Mouse (Mus musculus) myocyte (in vitro differentiated cells): ENCODE data around the gene Cdk5r2. TPM values are rescaled to one million over a fixed set of nuclear protein-coding genes. Genes with fewer than 3 reads are reported as not detected.
"Not testable (repeated sequence)": the region's sequence is repeated elsewhere in the genome, so short reads cannot be mapped to it uniquely, and the experiment has no call there.

ENCODE experiments used
- H3K27me3 ChIP-seq: one replicate; pipeline ENCODE4 v1.6.1; 2011; ENCODE audit not compliant: control insufficient read depth, insufficient read depth, insufficient read length
- H3K36me3 ChIP-seq: one replicate; pipeline ENCODE4 v1.6.1; 2011; ENCODE audit not compliant: control insufficient read depth, insufficient read depth
- H3K4me2 ChIP-seq: one replicate; pipeline ENCODE4 v1.6.1; 2011; ENCODE audit warnings: low read depth, control low read depth
- H3K4me3 ChIP-seq: one replicate; pipeline ENCODE4 v1.5.1; 2011; ENCODE audit warnings: mild to moderate bottlenecking, control low read depth, moderate library complexity
- H3K79me2 ChIP-seq: one replicate; pipeline ENCODE4 v1.6.1; 2011; ENCODE audit not compliant: control insufficient read depth, insufficient read depth
- H3ac ChIP-seq: one replicate; pipeline ENCODE4 v1.6.1; 2011; ENCODE audit not compliant: control insufficient read depth, insufficient read length
- CEBPB ChIP-seq: IDR thresholded peaks from 2 replicates; pipeline ENCODE4 v1.6.1; 2011; ENCODE audit warnings: mild to moderate bottlenecking, moderate library complexity; ENCODE audit not compliant: poor library complexity, insufficient read depth, severe bottlenecking
- E2F4 ChIP-seq: IDR thresholded peaks from one replicate; pipeline ENCODE4 v1.6.1; 2011; ENCODE audit warnings: mild to moderate bottlenecking, control low read depth, moderate library complexity; ENCODE audit not compliant: insufficient read depth
- MAX ChIP-seq: IDR thresholded peaks from one replicate; pipeline ENCODE4 v1.6.1; 2011; ENCODE audit warnings: low read depth, mild to moderate bottlenecking, control low read depth
- MYOD1 ChIP-seq, 3 experiments: IDR thresholded peaks; one replicate each; pipeline ENCODE4 v1.6.1; 2011; ENCODE audit warnings: control low read depth in 2 of 3, low read depth in 2 of 3, mild to moderate bottlenecking in 2 of 3, moderate library complexity in 1 of 3; ENCODE audit not compliant: insufficient read length in 2 of 3, control insufficient read depth in 1 of 3
- MYOG ChIP-seq, 3 experiments: IDR thresholded peaks; one replicate each; pipeline ENCODE4 v1.6.1; 2011; ENCODE audit warnings: control low read depth in 2 of 3, low read depth in 2 of 3, mild to moderate bottlenecking in 2 of 3; ENCODE audit not compliant: insufficient read length in 2 of 3, control insufficient read depth in 1 of 3, insufficient read depth in 1 of 3
- POLR2A ChIP-seq: IDR thresholded peaks from one replicate; pipeline ENCODE4 v1.6.1; 2011; ENCODE audit warnings: low read depth, mild to moderate bottlenecking, control low read depth, moderate library complexity; ENCODE audit not compliant: insufficient read length
- POLR2AphosphoS2 ChIP-seq: IDR thresholded peaks from one replicate; pipeline ENCODE4 v1.6.1; 2011; ENCODE audit warnings: low read depth, control low read depth; ENCODE audit not compliant: insufficient read length
- REST ChIP-seq: IDR thresholded peaks from one replicate; pipeline ENCODE4 v1.6.1; 2011; ENCODE audit warnings: mild to moderate bottlenecking, control low read depth, moderate library complexity; ENCODE audit not compliant: insufficient read depth, insufficient read length
- SRF ChIP-seq: IDR thresholded peaks from one replicate; pipeline ENCODE4 v1.6.1; 2011; ENCODE audit warnings: low read depth; ENCODE audit not compliant: control insufficient read depth, insufficient read length
- TCF12 ChIP-seq: IDR thresholded peaks from one replicate; pipeline ENCODE4 v1.6.1; 2011; ENCODE audit warnings: mild to moderate bottlenecking, control low read depth; ENCODE audit not compliant: poor library complexity, insufficient read depth, severe bottlenecking
- TCF3 ChIP-seq: IDR thresholded peaks from one replicate; pipeline ENCODE4 v1.6.1; 2011; ENCODE audit warnings: low read depth, control low read depth; ENCODE audit not compliant: insufficient read length
- USF1 ChIP-seq: IDR thresholded peaks from one replicate; pipeline ENCODE4 v1.6.1; 2011; ENCODE audit warnings: low read depth, mild to moderate bottlenecking, control low read depth, moderate library complexity
- polyA plus RNA-seq: library from polyadenylated mRNA; unstranded; fragments of >200 nt; fragmentation: generic; extraction: Trizol; gene quantifications from one replicate; pipeline ENCODE4 v1.2.1, GENCODE M21; 2012; ENCODE audit warnings: missing spikeins

The Cdk5r2 gene
- polyA plus RNA-seq, 1 experiment = 0.05 TPM

DNA sequence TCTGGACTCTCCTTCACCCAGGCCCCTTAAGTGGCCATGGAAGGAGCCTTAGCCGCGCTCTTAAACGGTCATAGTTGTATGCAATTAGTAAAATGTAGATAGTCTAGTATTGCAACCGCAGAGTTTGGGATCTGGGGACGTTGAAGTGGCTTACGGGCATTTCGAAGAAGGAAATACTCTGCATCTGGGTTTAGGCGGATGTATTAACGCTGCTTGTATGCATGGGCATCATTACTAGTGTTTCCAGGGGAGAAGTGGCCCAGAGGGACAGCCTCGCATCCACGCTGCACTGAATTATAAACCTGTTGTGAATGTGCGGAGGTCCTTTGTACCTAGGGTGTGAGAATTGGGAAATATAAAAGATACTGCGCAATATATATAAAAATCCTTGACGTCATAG, 37.5 kb upstream of the Cdk5r2 start:
- no peaks in the 10 kb centered on the region for H3K79me2 ChIP-seq
- H3ac ChIP-seq = no peak overlapping the region
- no peaks in the 10 kb centered on the region for H3K36me3 ChIP-seq
- peak overlapping the region; percentile 31 for H3K4me3 ChIP-seq
- no peaks in the 10 kb centered on the region for H3K27me3 ChIP-seq
- no peak for TF ChIP-seq E2F4
- no peak for TF ChIP-seq MYOG (IDR thresholded peaks at IDR 0.05; ENCODE audit: control insufficient read depth in 1 of 3, insufficient read depth in 1 of 3, insufficient read length in 2 of 3, low read depth in 2 of 3)
- TF ChIP-seq MYOD1 (IDR thresholded peaks at IDR 0.05; ENCODE audit: control insufficient read depth in 1 of 3, insufficient read length in 2 of 3, low read depth in 2 of 3) = no peak
- no peak for TF ChIP-seq TCF3
- TF ChIP-seq USF1 = no peak
- no peak for TF ChIP-seq TCF12
- no peak for TF ChIP-seq SRF
- no peak for TF ChIP-seq MAX
- TF ChIP-seq POLR2AphosphoS2 = no peak
- TF ChIP-seq CEBPB = no peak
- TF ChIP-seq REST = no peak
- no peak for TF ChIP-seq POLR2A
- peak overlapping the region; percentile 80 for H3K4me2 ChIP-seq

DNA sequence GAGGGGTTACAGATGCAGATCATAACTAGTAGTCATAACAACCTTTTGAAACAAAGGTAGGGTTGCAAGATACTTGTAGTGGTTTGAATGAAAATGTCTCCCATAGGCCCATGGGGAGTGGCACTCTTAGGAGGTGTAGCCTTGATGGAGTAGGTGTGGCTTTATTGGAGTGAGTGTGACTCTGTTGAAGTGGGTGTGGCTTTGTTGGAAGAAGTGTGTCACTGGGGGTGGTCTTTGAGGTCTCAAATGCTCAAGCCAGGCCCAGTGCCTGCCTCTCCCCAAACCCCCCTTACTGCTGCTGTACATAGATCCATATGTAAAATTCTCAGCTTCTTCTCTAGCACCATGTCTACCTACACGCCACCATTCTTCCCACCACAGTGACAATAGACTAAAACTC, 36.2 kb upstream of the Cdk5r2 start:
- Histone ChIP-seq H3K4me3 (no peak overlapping the region), H3ac (no peak overlapping the region), H3K27me3 (no peaks in the 10 kb centered on the region), H3K79me2 (no peaks in the 10 kb centered on the region), H3K4me2 (no peak overlapping the region), H3K36me3 (no peaks in the 10 kb centered on the region)
- TF ChIP-seq USF1 = no peak
- TF ChIP-seq POLR2AphosphoS2 = no peak
- TF ChIP-seq TCF3 = no peak
- TF ChIP-seq TCF12 = no peak
- TF ChIP-seq MYOG (IDR thresholded peaks at IDR 0.05; ENCODE audit: control insufficient read depth in 1 of 3, insufficient read depth in 1 of 3, insufficient read length in 2 of 3, low read depth in 2 of 3) = no peak

DNA sequence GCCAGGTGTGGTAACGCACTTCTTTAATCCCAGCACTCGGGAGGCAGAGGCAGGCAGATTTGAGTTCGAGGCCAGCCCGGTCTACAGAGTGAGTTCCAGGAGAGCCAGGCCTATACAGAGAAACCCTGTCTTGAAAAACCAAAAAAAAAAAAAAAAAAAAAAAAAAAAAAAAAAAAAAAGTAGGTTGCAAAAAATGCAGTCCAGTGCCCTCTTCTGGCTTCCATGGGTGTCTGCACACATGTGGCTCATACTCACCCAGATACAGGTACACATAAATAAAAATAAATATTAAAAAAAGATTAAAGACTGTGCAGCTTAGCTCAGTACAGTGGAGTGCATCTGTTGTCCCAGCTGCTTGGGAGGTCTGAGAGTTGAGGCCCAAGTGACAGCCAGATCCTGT, 31.1 kb upstream of the Cdk5r2 start:
- H3K4me3 ChIP-seq, H3K36me3 ChIP-seq, H3K4me2 ChIP-seq, H3K27me3 ChIP-seq, H3ac ChIP-seq, H3K79me2 ChIP-seq: not testable (repeated sequence)

DNA sequence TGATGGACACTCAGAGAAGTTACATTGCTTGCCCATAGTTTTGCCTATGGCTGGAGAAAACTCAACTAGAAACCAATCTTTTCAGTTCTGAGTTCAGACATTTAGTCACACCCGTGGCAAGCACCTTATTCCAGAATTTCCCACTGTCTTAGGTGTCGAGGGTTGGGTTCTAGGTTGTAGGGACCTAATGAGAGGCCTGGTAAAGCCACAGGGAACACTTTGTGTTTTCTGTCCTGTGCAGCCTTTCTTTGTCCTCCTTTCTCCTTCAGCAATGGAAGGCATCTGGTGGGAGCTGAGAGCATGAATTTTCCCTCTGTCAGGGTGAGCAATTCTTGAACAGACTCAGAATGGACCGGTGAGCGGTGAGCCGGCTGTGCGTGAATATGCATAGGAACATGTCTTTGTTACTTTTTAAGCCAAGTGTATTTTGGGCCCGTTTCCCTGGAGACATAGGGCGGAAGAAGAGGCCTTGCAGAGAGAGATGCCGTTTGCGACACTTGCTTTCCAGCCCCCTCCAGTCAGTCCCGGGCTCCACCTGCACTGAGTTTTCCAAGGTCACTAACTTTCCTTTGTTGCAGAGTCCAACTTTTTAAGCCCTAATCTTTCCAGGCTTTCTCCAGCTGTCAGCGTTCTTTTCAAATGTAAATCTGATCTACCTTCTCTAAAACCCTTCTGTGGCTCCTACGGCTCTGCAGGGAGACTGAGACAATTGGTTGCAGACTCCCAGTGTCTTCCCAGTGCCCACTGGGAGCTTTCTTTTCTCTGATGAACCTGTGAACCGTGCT, 30.0 kb upstream of the Cdk5r2 start:
- H3K4me3 ChIP-seq = no peak overlapping the region

DNA sequence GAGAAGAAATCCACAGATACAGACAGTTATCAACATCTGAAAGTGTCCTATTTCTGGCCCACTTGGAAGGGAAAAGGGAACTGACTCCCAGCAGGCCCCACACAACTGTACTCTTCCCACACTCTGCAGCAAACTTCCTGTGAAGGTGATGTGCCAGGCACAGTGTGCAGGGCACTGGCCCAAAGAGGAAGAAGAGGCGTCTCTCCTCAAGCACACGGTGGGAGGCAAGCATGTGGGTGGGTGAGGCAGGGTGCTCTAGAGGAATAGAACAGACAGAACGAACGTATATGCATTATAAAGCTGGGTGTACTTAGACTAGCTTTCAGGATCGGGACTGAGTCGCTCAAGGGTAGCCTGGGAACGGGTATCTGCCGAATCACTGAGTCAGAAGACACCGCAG, 24.7 kb upstream of the Cdk5r2 start:
- Histone ChIP-seq H3K36me3 (no peaks in the 10 kb centered on the region), H3ac (no peak overlapping the region), H3K27me3 (peaks cover 14% of the 10 kb centered on the region), H3K4me3 (no peak overlapping the region), H3K4me2 (no peak overlapping the region), H3K79me2 (no peaks in the 10 kb centered on the region)
- no peak for TF ChIP-seq MAX
- TF ChIP-seq SRF = no peak
- no peak for TF ChIP-seq REST
- TF ChIP-seq MYOD1 (IDR thresholded peaks at IDR 0.05; ENCODE audit: control insufficient read depth in 1 of 3, insufficient read length in 2 of 3, low read depth in 2 of 3) = no peak
- no peak for TF ChIP-seq TCF12
- no peak for TF ChIP-seq TCF3
- no peak for TF ChIP-seq POLR2AphosphoS2
- TF ChIP-seq USF1 = no peak
- no peak for TF ChIP-seq MYOG (IDR thresholded peaks at IDR 0.05; ENCODE audit: control insufficient read depth in 1 of 3, insufficient read depth in 1 of 3, insufficient read length in 2 of 3, low read depth in 2 of 3)
- TF ChIP-seq POLR2A = no peak
- TF ChIP-seq E2F4 = no peak

More for the DNA sequence above, 30.0 kb upstream of the Cdk5r2 start:
- no peaks in the 10 kb centered on the region for H3K79me2 ChIP-seq
- H3K4me2 ChIP-seq = no peak overlapping the region
- no peak overlapping the region for H3ac ChIP-seq
- no peak for TF ChIP-seq TCF12
- TF ChIP-seq REST = no peak
- TF ChIP-seq CEBPB = no peak
- no peak for TF ChIP-seq MAX
- TF ChIP-seq SRF = no peak
- no peak for TF ChIP-seq POLR2A
- no peak for TF ChIP-seq POLR2AphosphoS2
- TF ChIP-seq USF1 = no peak
- TF ChIP-seq TCF3 = no peak
- no peak for TF ChIP-seq E2F4
- no peak for TF ChIP-seq MYOG (IDR thresholded peaks at IDR 0.05; ENCODE audit: control insufficient read depth in 1 of 3, insufficient read depth in 1 of 3, insufficient read length in 2 of 3, low read depth in 2 of 3)
- no peak for TF ChIP-seq MYOD1 (IDR thresholded peaks at IDR 0.05; ENCODE audit: control insufficient read depth in 1 of 3, insufficient read length in 2 of 3, low read depth in 2 of 3)
- H3K27me3 ChIP-seq = peaks cover 5% of the 10 kb centered on the region
- no peaks in the 10 kb centered on the region for H3K36me3 ChIP-seq
